ENCODE assay signal across 10 mouse cellular contexts in genomic region chr17:23570017-23570416, GRCm38 (mm10). TPM values are rescaled to one million over a fixed set of nuclear protein-coding genes. Genes with fewer than 3 reads are reported as not detected.
A peak's percentile ranks its signal among the peaks of the same experiment; 100 is the strongest.
DNase-seq lines count a peak whose midpoint lies in the region; ATAC-seq lines count a peak whose summit lies in the region.
"Had no signal": no experiment of that assay in that cellular context is flagged by ENCODE, and none has a peak within 500 bp of the region (broad histone marks: within the 10 kb centered on the region; RNA-seq: fewer than 3 reads in every experiment).

No protein-coding gene starts in this region.

- peak; percentile 21 for DNase-seq in hindbrain, embryonic 11.5 days (ENCODE audit: low spot score)
- no peak for DNase-seq in hindbrain, embryonic 10.5 days (ENCODE audit: low spot score)
- peak; percentile 86 for DNase-seq in CD4-positive, CD25-positive, alpha-beta regulatory T cell, adult 2 months (ENCODE audit: low read depth, low spot score)
- DNase-seq in R1 (ENCODE audit: low read depth, low spot score), result peak; percentile 75
- DNase-seq in heart, postnatal 36 days, result peak; percentile 40 to 50
- DNase-seq in lung, postnatal 4 days, result peak; percentile 53 to 61
- no peak for DNase-seq in urinary bladder, postnatal 4 days (ENCODE audit: low spot score in 2 of 2)

- no peak for ATAC-seq in hindbrain, embryonic 11.5 days (ENCODE audit: low FRiP score)
- no peak for ATAC-seq in erythroid progenitor cell, adult 5-6 weeks (replicated peaks; ENCODE audit: low FRiP score, poor library complexity, severe bottlenecking)

- peaks cover under 1% of the 10 kb centered on the region; the same call in 1 of the 2 replicates for H3K4me1 ChIP-seq in hindbrain, embryonic 11.5 days (replicated peaks; ENCODE audit: control insufficient read depth, insufficient read depth, low read length)
- peaks cover 3% of the 10 kb centered on the region for H3K4me1 ChIP-seq in hindbrain, embryonic 10.5 days (replicated peaks)

- H3K36me3 ChIP-seq in hindbrain, embryonic 11.5 days (ENCODE audit: control insufficient read depth, insufficient read depth, low read length), result 0 out of 2 replicates have a peak, but pooled peaks cover 3% of the 10 kb centered on the region
- H3K36me3 ChIP-seq in hindbrain, embryonic 10.5 days, result peaks cover 28% of the 10 kb centered on the region

- no peak overlapping the region for H3K4me3 ChIP-seq in hindbrain, embryonic 11.5 days (ENCODE audit: low read depth, low read length)
- no peak overlapping the region for H3K4me3 ChIP-seq in hindbrain, embryonic 10.5 days
- H3K4me3 ChIP-seq: embryonic facial prominence, embryonic 15.5 days had no signal

- WGBS in hindbrain, embryonic 11.5 days, result 51% methylated on average over 6 of the region's 6 CpGs
- 45% methylated on average over 6 of the region's 6 CpGs for WGBS in hindbrain, embryonic 10.5 days

- intact Hi-C loops in heart, postnatal 36 days (cut with DNase I), result loop anchor here (1.0 to 2.0 kb wide), 4 partner anchors 33 to 137 kb away; no protein-coding TSS in a partner anchor

- H3K27me3 ChIP-seq in hindbrain, embryonic 11.5 days (ENCODE audit: control insufficient read depth, insufficient read depth, low read length), result no peaks in the 10 kb centered on the region
- no peaks in the 10 kb centered on the region for H3K27me3 ChIP-seq in hindbrain, embryonic 10.5 days (ENCODE audit: insufficient read depth, poor library complexity, severe bottlenecking)
- H3K27me3 ChIP-seq: embryonic facial prominence, embryonic 15.5 days had no signal

- H3K9ac ChIP-seq in hindbrain, embryonic 11.5 days (ENCODE audit: low read depth, low read length), result no peak overlapping the region
- H3K9ac ChIP-seq: embryonic facial prominence, embryonic 15.5 days had no signal

- H3K27ac ChIP-seq in hindbrain, embryonic 11.5 days (ENCODE audit: low read depth, low read length), result no peak overlapping the region
- no peak overlapping the region for H3K27ac ChIP-seq in hindbrain, embryonic 10.5 days
- H3K27ac ChIP-seq: embryonic facial prominence, embryonic 15.5 days; macrophage had no signal

- no peaks in the 10 kb centered on the region for H3K9me3 ChIP-seq in hindbrain, embryonic 11.5 days (ENCODE audit: control insufficient read depth, low read length)
- 0 out of 2 replicates have a peak, but pooled peaks cover 3% of the 10 kb centered on the region for H3K9me3 ChIP-seq in hindbrain, embryonic 10.5 days
- H3K9me3 ChIP-seq: embryonic facial prominence, embryonic 15.5 days had no signal

- no peak overlapping the region for H3K4me2 ChIP-seq in hindbrain, embryonic 11.5 days (replicated peaks; ENCODE audit: low read depth, low read length)
- H3K4me2 ChIP-seq: embryonic facial prominence, embryonic 15.5 days had no signal

RNA-seq across cellular contexts. Expression of gene Zfp213, which starts 6.0 kb away (rescaled TPM):
- polyA plus RNA-seq in hindbrain, embryonic 11.5 days (2014; fragmentation: Nextera tagmentation; extraction: Ambion mirVana), result 16.1 and 17.4 TPM in 2 replicates
- 25.3 and 27.5 TPM in 2 replicates for polyA plus RNA-seq in hindbrain, embryonic 10.5 days (2016; fragmentation: Nextera tagmentation; extraction: Ambion mirVana)
- total RNA-seq in heart, postnatal 36 days (2021), result 1 to 10 TPM; 4.9 to 5.1 TPM
- 2.2 and 3.4 TPM in 2 replicates for total RNA-seq in erythroid progenitor cell, adult 5-6 weeks (2015; ENCODE audit: low replicate concordance)
- total RNA-seq in erythroid progenitor cell, adult 5-6 weeks (2017; ENCODE audit: low replicate concordance), result 0.90 and 1.4 TPM in 2 replicates

RNA-seq across cellular contexts. Expression of gene Zfp13, which starts 29.3 kb away (rescaled TPM):
- polyA plus RNA-seq in hindbrain, embryonic 11.5 days (2014; fragmentation: Nextera tagmentation; extraction: Ambion mirVana), result 16.5 and 16.7 TPM in 2 replicates
- polyA plus RNA-seq in hindbrain, embryonic 10.5 days (2016; fragmentation: Nextera tagmentation; extraction: Ambion mirVana), result 22.5 and 23.4 TPM in 2 replicates
- total RNA-seq in heart, postnatal 36 days (2021), result 1 to 10 TPM; 2.4 to 4.1 TPM
- not detected in 2 replicates for total RNA-seq in erythroid progenitor cell, adult 5-6 weeks (2015; ENCODE audit: low replicate concordance)
- total RNA-seq in erythroid progenitor cell, adult 5-6 weeks (2017; ENCODE audit: low replicate concordance), result not detected in 2 replicates

RNA-seq across cellular contexts. Expression of gene Zscan10, which starts 30.6 kb away (rescaled TPM):
- 0.32 and 0.34 TPM in 2 replicates for polyA plus RNA-seq in hindbrain, embryonic 11.5 days (2014; fragmentation: Nextera tagmentation; extraction: Ambion mirVana)
- polyA plus RNA-seq in hindbrain, embryonic 10.5 days (2016; fragmentation: Nextera tagmentation; extraction: Ambion mirVana), result 0.92 and 0.94 TPM in 2 replicates
- total RNA-seq in heart, postnatal 36 days (2021), result not detected
- total RNA-seq in erythroid progenitor cell, adult 5-6 weeks (2015; ENCODE audit: low replicate concordance), result not detected in 2 replicates
- total RNA-seq in erythroid progenitor cell, adult 5-6 weeks (2017; ENCODE audit: low replicate concordance), result not detected in 2 replicates
- polyA plus RNA-seq: macrophage had no signal

Comparison
In these comparisons a context has a peak if more than half of its experiments do, and no peak if none do; other contexts are left out.
1. DNase-seq: peak in hindbrain, embryonic 11.5 days (single experiment), CD4-positive, CD25-positive, alpha-beta regulatory T cell, adult 2 months (single experiment), R1 (single experiment), heart, postnatal 36 days (2 of 2) and lung, postnatal 4 days (2 of 2); none in hindbrain, embryonic 10.5 days (single experiment) and urinary bladder, postnatal 4 days (0 of 2).